Mouse (Mus musculus): Measurements from ENCODE around the gene Col27a1. TPM values are rescaled to one million over a fixed set of nuclear protein-coding genes. Genes with fewer than 3 reads are reported as not detected.

Gene Col27a1
- total and polyA plus RNA-seq, 2 experiments from 2014 or later, result 1.4 to 9.5 TPM

GRCm38 (mm10) chr4:63368577-63368976 lies 154.8 kb downstream of the Col27a1 start:
- H3K9ac ChIP-seq (replicated peaks; ENCODE audit: low read length), result no peak overlapping the region
- H3K27ac ChIP-seq, result no peak overlapping the region
- no peaks in the 10 kb centered on the region for H3K4me1 ChIP-seq (ENCODE audit: insufficient read depth, low read length)
- DNase-seq (ENCODE audit: low spot score) (peak; percentile 86), ATAC-seq (peak; percentile 50)
- H3K4me3 ChIP-seq (ENCODE audit: low read length), result no peak overlapping the region
- H3K4me2 ChIP-seq (ENCODE audit: low read depth, low read length), result no peak overlapping the region
- peak; percentile 99 for TF ChIP-seq CTCF (IDR thresholded peaks at IDR 0.05; ENCODE audit: low read depth)
- H3K27me3 ChIP-seq (ENCODE audit: insufficient read depth, low read length), result no peaks in the 10 kb centered on the region
- 21% methylated on average over 4 of the region's 4 CpGs for WGBS
- H3K9me3 ChIP-seq (ENCODE audit: low read length), result no peaks in the 10 kb centered on the region
- H3K36me3 ChIP-seq (ENCODE audit: insufficient read depth, low read length), result no peaks in the 10 kb centered on the region

- no peaks in the 10 kb centered on the region for H3K36me3 ChIP-seq (ENCODE audit: insufficient read depth, low read length)
These were observed 157.1 kb downstream of the Col27a1 start for GRCm38 (mm10) chr4:63370897-63371296.

GRCm38 (mm10) chr4:63371890-63372289 lies 158.1 kb downstream of the Col27a1 start:
- Histone ChIP-seq H3K4me1 (ENCODE audit: insufficient read depth, low read length) (no peaks in the 10 kb centered on the region), H3K9me3 (ENCODE audit: low read length) (no peaks in the 10 kb centered on the region), H3K4me2 (ENCODE audit: low read depth, low read length) (no peak overlapping the region), H3K4me3 (ENCODE audit: low read length) (no peak overlapping the region), H3K27ac (no peak overlapping the region), H3K27me3 (ENCODE audit: insufficient read depth, low read length) (no peaks in the 10 kb centered on the region), H3K9ac (replicated peaks; ENCODE audit: low read length) (no peak overlapping the region), H3K36me3 (ENCODE audit: insufficient read depth, low read length) (no peaks in the 10 kb centered on the region)
- ATAC-seq (no peak), DNase-seq (ENCODE audit: low spot score) (peak; percentile 64)
- TF ChIP-seq CTCF (IDR thresholded peaks at IDR 0.05; ENCODE audit: low read depth), result peak; percentile 71
- WGBS, result 63% methylated on average over 3 of the region's 3 CpGs

More at GRCm38 (mm10) chr4:63370897-63371296, 157.1 kb downstream of the Col27a1 start:
- H3K4me2 ChIP-seq (ENCODE audit: low read depth, low read length), result no peak overlapping the region
- no peak for ATAC-seq
- 18% methylated on average over 7 of the region's 7 CpGs for WGBS
- no peak for TF ChIP-seq CTCF (IDR thresholded peaks at IDR 0.05; ENCODE audit: low read depth)
- H3K27ac ChIP-seq, result no peak overlapping the region
- H3K4me3 ChIP-seq (ENCODE audit: low read length), result no peak overlapping the region
- H3K9me3 ChIP-seq (ENCODE audit: low read length), result no peaks in the 10 kb centered on the region
- no peak for DNase-seq (ENCODE audit: low spot score)
- no peaks in the 10 kb centered on the region for H3K4me1 ChIP-seq (ENCODE audit: insufficient read depth, low read length)
- no peaks in the 10 kb centered on the region for H3K27me3 ChIP-seq (ENCODE audit: insufficient read depth, low read length)
- no peak overlapping the region for H3K9ac ChIP-seq (replicated peaks; ENCODE audit: low read length)

- 93% methylated on average over 8 of the region's 8 CpGs for WGBS
- H3K27ac ChIP-seq, result no peak overlapping the region
- H3K9me3 ChIP-seq (ENCODE audit: low read length), result no peaks in the 10 kb centered on the region
- no peak overlapping the region for H3K9ac ChIP-seq (replicated peaks; ENCODE audit: low read length)
- no peak for TF ChIP-seq CTCF (IDR thresholded peaks at IDR 0.05; ENCODE audit: low read depth)
- H3K4me1 ChIP-seq (ENCODE audit: insufficient read depth, low read length), result no peaks in the 10 kb centered on the region
- no peak overlapping the region for H3K4me2 ChIP-seq (ENCODE audit: low read depth, low read length)
- no peaks in the 10 kb centered on the region for H3K36me3 ChIP-seq (ENCODE audit: insufficient read depth, low read length)
- DNase-seq (ENCODE audit: low spot score), result no peak
- H3K4me3 ChIP-seq (ENCODE audit: low read length), result no peak overlapping the region
- no peak for ATAC-seq
- H3K27me3 ChIP-seq (ENCODE audit: insufficient read depth, low read length), result no peaks in the 10 kb centered on the region
These were observed 159.6 kb downstream of the Col27a1 start for GRCm38 (mm10) chr4:63373404-63373803.

GRCm38 (mm10) chr4:63374331-63374730 lies 160.5 kb downstream of the Col27a1 start:
- H3K36me3 ChIP-seq (ENCODE audit: insufficient read depth, low read length), result no peaks in the 10 kb centered on the region
- H3K9me3 ChIP-seq (ENCODE audit: low read length), result no peaks in the 10 kb centered on the region
- ATAC-seq (no peak), DNase-seq (ENCODE audit: low spot score) (no peak)
- H3K4me2 ChIP-seq (ENCODE audit: low read depth, low read length), result no peak overlapping the region
- TF ChIP-seq CTCF (IDR thresholded peaks at IDR 0.05; ENCODE audit: low read depth), result no peak
- H3K4me1 ChIP-seq (ENCODE audit: insufficient read depth, low read length), result no peaks in the 10 kb centered on the region
- H3K27ac ChIP-seq, result no peak overlapping the region
- H3K9ac ChIP-seq (replicated peaks; ENCODE audit: low read length), result no peak overlapping the region
- 88% methylated on average over 12 of the region's 12 CpGs for WGBS
- H3K27me3 ChIP-seq (ENCODE audit: insufficient read depth, low read length), result no peaks in the 10 kb centered on the region
- no peak overlapping the region for H3K4me3 ChIP-seq (ENCODE audit: low read length)

GRCm38 (mm10) chr4:63375367-63375766 lies 161.6 kb downstream of the Col27a1 start:
- no peak for TF ChIP-seq CTCF (IDR thresholded peaks at IDR 0.05; ENCODE audit: low read depth)
- 27% methylated on average over 1 of the region's 1 CpGs for WGBS
- no peak overlapping the region for H3K9ac ChIP-seq (replicated peaks; ENCODE audit: low read length)
- H3K27ac ChIP-seq, result no peak overlapping the region
- H3K9me3 ChIP-seq (ENCODE audit: low read length), result no peaks in the 10 kb centered on the region
- no peaks in the 10 kb centered on the region for H3K36me3 ChIP-seq (ENCODE audit: insufficient read depth, low read length)
- H3K4me2 ChIP-seq (ENCODE audit: low read depth, low read length), result no peak overlapping the region
- no peaks in the 10 kb centered on the region for H3K4me1 ChIP-seq (ENCODE audit: insufficient read depth, low read length)
- peak; percentile 64 for DNase-seq (ENCODE audit: low spot score)
- peak; percentile 61 for ATAC-seq
- H3K4me3 ChIP-seq (ENCODE audit: low read length), result no peak overlapping the region
- H3K27me3 ChIP-seq (ENCODE audit: insufficient read depth, low read length), result no peaks in the 10 kb centered on the region

GRCm38 (mm10) chr4:63377483-63377882 lies 163.7 kb downstream of the Col27a1 start:
- Histone ChIP-seq H3K36me3 (ENCODE audit: insufficient read depth, low read length) (no peaks in the 10 kb centered on the region), H3K4me1 (ENCODE audit: insufficient read depth, low read length) (no peaks in the 10 kb centered on the region), H3K27me3 (ENCODE audit: insufficient read depth, low read length) (no peaks in the 10 kb centered on the region), H3K9me3 (ENCODE audit: low read length) (no peaks in the 10 kb centered on the region), H3K4me3 (ENCODE audit: low read length) (no peak overlapping the region), H3K4me2 (ENCODE audit: low read depth, low read length) (no peak overlapping the region), H3K27ac (no peak overlapping the region), H3K9ac (replicated peaks; ENCODE audit: low read length) (no peak overlapping the region)
- peak; percentile 51 for TF ChIP-seq CTCF (IDR thresholded peaks at IDR 0.05; ENCODE audit: low read depth)
- ATAC-seq (no peak), DNase-seq (ENCODE audit: low spot score) (no peak)
- WGBS, result 67% methylated on average over 7 of the region's 7 CpGs
